Mouse (Mus musculus) liver, postnatal 0 days (tissue): ENCODE results near the gene Drd4. TPM values are rescaled to one million over a fixed set of nuclear protein-coding genes. Genes with fewer than 3 reads are reported as not detected.
"Not testable (repeated sequence)": the region's sequence is repeated elsewhere in the genome, so short reads cannot be mapped to it uniquely, and the experiment has no call there.

ENCODE experiments used
- ATAC-seq: fragments of 200-750 bp; cut with Nextera tagmentation; 2 replicates; pipeline ENCODE4 v1.8.0; 2017; ENCODE audit warnings: mild to moderate bottlenecking, moderate library complexity
- DNase-seq: peaks from one replicate; pipeline ENCODE4 v3.0.0-alpha.2; 2016
- H3K27ac ChIP-seq: fragments of 300-500 bp; sonication (generic); 2 replicates; pipeline ENCODE4 v1.5.1; 2014; ENCODE audit warnings: antibody characterized with exemption, moderate library complexity, mild to moderate bottlenecking, low read depth
- H3K27me3 ChIP-seq: fragments of 300-500 bp; sonication (generic); 2 replicates; pipeline ENCODE4 v1.6.1; 2014; ENCODE audit warnings: low read length, control low read depth, mixed read lengths; ENCODE audit not compliant: insufficient read depth
- H3K36me3 ChIP-seq: fragments of 300-500 bp; sonication (generic); replicated peaks from 2 replicates; pipeline ENCODE4 v1.6.1; 2014; ENCODE audit warnings: mild to moderate bottlenecking, control low read depth, low read length, moderate library complexity, mixed read lengths; ENCODE audit not compliant: insufficient read depth
- H3K4me1 ChIP-seq: fragments of 300-500 bp; sonication (generic); 2 replicates; pipeline ENCODE4 v1.6.1; 2014; ENCODE audit warnings: antibody characterized with exemption, mild to moderate bottlenecking, control low read depth; ENCODE audit not compliant: insufficient read depth
- H3K4me2 ChIP-seq: fragments of 300-500 bp; sonication (generic); 2 replicates; pipeline ENCODE4 v1.6.1; 2014; ENCODE audit warnings: low read depth, mild to moderate bottlenecking, low read length, moderate library complexity, mixed read lengths
- H3K4me3 ChIP-seq: fragments of 300-500 bp; sonication (generic); 2 replicates; pipeline ENCODE4 v1.5.1; 2014; ENCODE audit warnings: low read depth, low read length
- H3K9ac ChIP-seq: fragments of 300-500 bp; sonication (generic); replicated peaks from 2 replicates; pipeline ENCODE4 v1.6.1; 2014; ENCODE audit warnings: mild to moderate bottlenecking, moderate library complexity
- H3K9me3 ChIP-seq: fragments of 300-500 bp; sonication (generic); 2 replicates; pipeline ENCODE4 v1.6.1; 2016; ENCODE audit warnings: mild to moderate bottlenecking, control low read depth, low read length, mixed read lengths
- CTCF ChIP-seq: sonication (generic); IDR thresholded peaks from 2 replicates; pipeline ENCODE4 v1.5.1; 2016; ENCODE audit warnings: antibody characterized with exemption, low read depth
- EP300 ChIP-seq: IDR thresholded peaks from 2 replicates; pipeline ENCODE4 v1.6.1; 2016; ENCODE audit warnings: antibody characterized with exemption, low read depth, mild to moderate bottlenecking
- WGBS: fragments of 180-500 bp; shearing (Covaris S2); extraction: QIAGEN DNeasy Blood & Tissue Kit; methylation state at CpG from one replicate; pipeline ENCODE4 v1.1.7; 2014; ENCODE audit not compliant: insufficient replicate concordance; 5-methylcytosine and 5-hydroxymethylcytosine counted together
- polyA plus RNA-seq: library from polyadenylated mRNA; unstranded; fragments of >200 nt; fragmentation: Nextera tagmentation; extraction: Ambion mirVana; gene quantifications from 2 replicates; pipeline ENCODE4 v1.2.1, GENCODE M21; 2015

The Drd4 gene
- polyA plus RNA-seq = not detected in 2 replicates

- H3K27ac ChIP-seq = no peak within 1 kb of the TSS
- no peaks in the 10 kb centered on the region for H3K36me3 ChIP-seq
- DNase-seq (no peak), ATAC-seq (no peak)
- no peaks in the 10 kb centered on the region for H3K9me3 ChIP-seq
- H3K4me1 ChIP-seq = peaks cover 16% of the 10 kb centered on the region
- peak within 1 kb of the TSS; percentile 30 for H3K4me3 ChIP-seq
- H3K4me2 ChIP-seq = peak within 1 kb of the TSS; percentile 62
- peaks cover 60% of the 10 kb centered on the region for H3K27me3 ChIP-seq
- H3K9ac ChIP-seq = 0 out of 2 replicates have a peak within 1 kb of the TSS, but pooled peaks have one; percentile 16
- TF ChIP-seq EP300 = no peak
- no peak for TF ChIP-seq CTCF
- WGBS = 3% methylated on average over 34 of the region's 46 CpGs
These were observed at the start of gene Drd4 for GRCm38 (mm10) chr7:141291921-141292582. Drd4 (plus strand) TSS chr7:141292006.

- H3K4me2 ChIP-seq, H3K9ac ChIP-seq, H3K27ac ChIP-seq, ATAC-seq, H3K4me3 ChIP-seq, H3K9me3 ChIP-seq, DNase-seq, H3K27me3 ChIP-seq, H3K4me1 ChIP-seq: not testable (repeated sequence)
- peaks cover 64% of the 10 kb centered on the region for H3K36me3 ChIP-seq
- WGBS = 84% methylated on average over 4 of the region's 4 CpGs
These were observed 41.3 kb upstream of the Drd4 start for GRCm38 (mm10) chr7:141250486-141250885.

- Histone ChIP-seq H3K27ac (no peak overlapping the region), H3K27me3 (no peaks in the 10 kb centered on the region), H3K4me3 (no peak overlapping the region), H3K9me3 (no peaks in the 10 kb centered on the region), H3K4me1 (no peaks in the 10 kb centered on the region), H3K36me3 (peaks cover 76% of the 10 kb centered on the region), H3K9ac (no peak overlapping the region), H3K4me2 (no peak overlapping the region)
- 83% methylated on average over 10 of the region's 10 CpGs for WGBS
- DNase-seq (no peak), ATAC-seq (no peak)
- TF ChIP-seq CTCF (no peak), EP300 (no peak)
These were observed 35.6 kb upstream of the Drd4 start for GRCm38 (mm10) chr7:141256159-141256558.

GRCm38 (mm10) chr7:141261480-141261879 lies 30.3 kb upstream of the Drd4 start:
- peaks cover 82% of the 10 kb centered on the region for H3K36me3 ChIP-seq
- H3K4me3 ChIP-seq = no peak overlapping the region
- no peak overlapping the region for H3K27ac ChIP-seq
- H3K4me2 ChIP-seq = no peak overlapping the region
- no peaks in the 10 kb centered on the region for H3K9me3 ChIP-seq
- no peak for ATAC-seq
- peaks cover 19% of the 10 kb centered on the region for H3K4me1 ChIP-seq
- H3K9ac ChIP-seq = no peak overlapping the region
- no peak for DNase-seq
- 87% methylated on average over 3 of the region's 3 CpGs for WGBS
- no peak for TF ChIP-seq CTCF
- TF ChIP-seq EP300 = no peak
- no peaks in the 10 kb centered on the region for H3K27me3 ChIP-seq

GRCm38 (mm10) chr7:141263640-141264039 lies 28.2 kb upstream of the Drd4 start:
- H3K36me3 ChIP-seq = peaks cover 61% of the 10 kb centered on the region
- no peak for ATAC-seq

GRCm38 (mm10) chr7:141264041-141264700 lies 27.6 kb upstream of the Drd4 start:
- 78% methylated on average over 11 of the region's 11 CpGs for WGBS
- Histone ChIP-seq H3K4me3 (peak overlapping the region; percentile 88), H3K9ac (peak overlapping the region; percentile 92; the same call in 1 of the 2 replicates), H3K4me2 (peak overlapping the region; percentile 95), H3K4me1 (peaks cover 26% of the 10 kb centered on the region), H3K9me3 (no peaks in the 10 kb centered on the region), H3K27ac (peak overlapping the region; percentile 94; the same call in 1 of the 2 replicates), H3K36me3 (peaks cover 56% of the 10 kb centered on the region), H3K27me3 (peaks cover 4% of the 10 kb centered on the region; the same call in 1 of the 2 replicates)
- ATAC-seq (no peak), DNase-seq (no peak)
- TF ChIP-seq CTCF (no peak), EP300 (no peak)

More at GRCm38 (mm10) chr7:141263640-141264039, 28.2 kb upstream of the Drd4 start:
- H3K9me3 ChIP-seq = no peaks in the 10 kb centered on the region
- WGBS = 87% methylated on average over 13 of the region's 13 CpGs
- DNase-seq = no peak
- H3K4me3 ChIP-seq = no peak overlapping the region
- peaks cover 25% of the 10 kb centered on the region for H3K4me1 ChIP-seq
- peak overlapping the region; percentile 95; the same call in 1 of the 2 replicates for H3K4me2 ChIP-seq
- TF ChIP-seq EP300 (no peak), CTCF (no peak)
- no peak overlapping the region for H3K9ac ChIP-seq
- no peak overlapping the region for H3K27ac ChIP-seq
- no peaks in the 10 kb centered on the region for H3K27me3 ChIP-seq
